In the genomic region with DNA sequence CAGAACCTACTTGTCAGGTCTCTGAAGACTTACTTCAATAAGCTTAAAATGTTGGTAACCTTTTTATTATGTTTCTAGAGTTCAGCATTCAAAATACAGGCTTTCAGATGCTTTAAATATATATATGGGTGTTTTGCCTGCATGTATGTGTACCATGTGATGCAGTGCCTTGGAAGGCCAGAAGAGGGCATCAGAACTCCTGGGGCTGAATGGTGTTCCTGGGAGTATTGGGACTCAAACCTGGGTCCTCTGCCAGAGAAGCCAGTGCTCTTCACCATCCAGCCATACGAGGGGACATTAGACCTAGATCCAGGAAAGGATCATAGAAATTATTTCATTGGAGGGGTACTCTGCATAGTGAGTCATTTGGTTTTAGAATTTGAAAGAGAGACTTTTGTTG, we compare ENCODE assay signal across 9 mouse cellular contexts. TPM values are rescaled to one million over a fixed set of nuclear protein-coding genes. Genes with fewer than 3 reads are reported as not detected.
DNase-seq lines count a peak whose midpoint lies in the region; ATAC-seq and TF ChIP-seq lines count a peak whose summit lies in the region.
"Had no signal": no experiment of that assay in that cellular context is flagged by ENCODE, and none has a peak within 500 bp of the region (broad histone marks: within the 10 kb centered on the region; RNA-seq: fewer than 3 reads in every experiment).

No protein-coding gene starts in this region.

- no peaks in the 10 kb centered on the region for H3K27me3 ChIP-seq in hindbrain, postnatal 0 days (ENCODE audit: insufficient read depth, low read length)
- H3K27me3 ChIP-seq in hindbrain, embryonic 12.5 days = no peaks in the 10 kb centered on the region
- H3K27me3 ChIP-seq: neural tube, embryonic 13.5 days had no signal

- no peaks in the 10 kb centered on the region for H3K4me1 ChIP-seq in hindbrain, postnatal 0 days (ENCODE audit: insufficient read depth, low read length)
- no peaks in the 10 kb centered on the region; the same call in 1 of the 2 replicates for H3K4me1 ChIP-seq in hindbrain, embryonic 12.5 days

- no peak for ATAC-seq in hindbrain, postnatal 0 days
- no peak for ATAC-seq in hindbrain, embryonic 12.5 days (ENCODE audit: low FRiP score)

- H3K9ac ChIP-seq in hindbrain, postnatal 0 days (replicated peaks; ENCODE audit: low read length) = no peak overlapping the region
- no peak overlapping the region for H3K9ac ChIP-seq in hindbrain, embryonic 12.5 days
- H3K9ac ChIP-seq: neural tube, embryonic 13.5 days had no signal

- WGBS in hindbrain, postnatal 0 days = 94% methylated on average over 1 of the region's 1 CpGs
- 96% methylated on average over 1 of the region's 1 CpGs for WGBS in hindbrain, embryonic 12.5 days
- WGBS in macrophage (ENCODE audit: missing documents) = 100% methylated on average over 1 of the region's 1 CpGs

- no peak overlapping the region for H3K4me2 ChIP-seq in hindbrain, postnatal 0 days (ENCODE audit: low read depth, low read length)
- H3K4me2 ChIP-seq in hindbrain, embryonic 12.5 days (replicated peaks) = no peak overlapping the region
- H3K4me2 ChIP-seq: neural tube, embryonic 13.5 days had no signal

- H3K27ac ChIP-seq in hindbrain, postnatal 0 days = no peak overlapping the region
- no peak overlapping the region for H3K27ac ChIP-seq in hindbrain, embryonic 12.5 days
- peak overlapping the region; percentile 24 for H3K27ac ChIP-seq in macrophage
- H3K27ac ChIP-seq: neural tube, embryonic 13.5 days had no signal

- no peak overlapping the region for H3K4me3 ChIP-seq in hindbrain, postnatal 0 days (ENCODE audit: low read length)
- no peak overlapping the region for H3K4me3 ChIP-seq in hindbrain, embryonic 12.5 days
- H3K4me3 ChIP-seq in macrophage (ENCODE audit: inconsistent target) = no peak overlapping the region
- H3K4me3 ChIP-seq: neural tube, embryonic 13.5 days had no signal

- no peak for DNase-seq in hindbrain, postnatal 0 days (ENCODE audit: low spot score)
- peak; percentile 51 to 52 for DNase-seq in B cell, adult 2 months
- peak; percentile 20 for DNase-seq in T-cell, adult 2 months (ENCODE audit: low spot score)
- no peak for DNase-seq in left cerebral cortex, adult 9 months (ENCODE audit: low spot score in 2 of 2)
- DNase-seq in left cerebral cortex, adult 18-20 months (ENCODE audit: low spot score in 2 of 2) = no peak
- no peak for DNase-seq in heart, adult 18-20 months

- peaks cover 100% of the 10 kb centered on the region for H3K79me2 ChIP-seq in macrophage (ENCODE audit: inconsistent target)

- peak; percentile 46 for TF ChIP-seq CTCF in hindbrain, postnatal 0 days (IDR thresholded peaks at IDR 0.05; ENCODE audit: low read depth)

- H3K9me3 ChIP-seq in hindbrain, postnatal 0 days (ENCODE audit: low read length) = no peaks in the 10 kb centered on the region
- H3K9me3 ChIP-seq in hindbrain, embryonic 12.5 days (replicated peaks) = no peaks in the 10 kb centered on the region
- H3K9me3 ChIP-seq: neural tube, embryonic 13.5 days had no signal

- peaks cover 20% of the 10 kb centered on the region for H3K36me3 ChIP-seq in hindbrain, postnatal 0 days (ENCODE audit: insufficient read depth, low read length)
- H3K36me3 ChIP-seq in hindbrain, embryonic 12.5 days = peaks cover 35% of the 10 kb centered on the region
- peaks cover 15% of the 10 kb centered on the region; the same call in 1 of the 2 replicates for H3K36me3 ChIP-seq in macrophage (ENCODE audit: inconsistent target)

RNA-seq across cellular contexts. Expression of gene Rab1a, which starts 13.5 kb away (rescaled TPM):
- 92.4 and 100 TPM in 2 replicates for total RNA-seq in hindbrain, postnatal 0 days (2014; rRNA removed)
- polyA plus RNA-seq in hindbrain, postnatal 0 days (2015; fragmentation: Nextera tagmentation; extraction: Ambion mirVana) = 310 TPM in 2 replicates
- polyA plus RNA-seq in hindbrain, embryonic 12.5 days (2016; fragmentation: Nextera tagmentation; extraction: Ambion mirVana) = 271 and 302 TPM in 2 replicates
- total RNA-seq in macrophage (2018; cell fraction: chromatin; rRNA removed) = 100 to 1,000 TPM in 25 of 26 experiments, 10 to 100 TPM in 1; 55.8 to 197 (median 156) TPM
- 100 to 1,000 TPM; 190 to 261 (median 233) TPM for total RNA-seq in macrophage (2018; cell fraction: cytosol; rRNA removed)
- total RNA-seq in macrophage (2018; cell fraction: nucleus; rRNA removed) = 100 to 1,000 TPM; 125 to 269 (median 195) TPM
- polyA plus RNA-seq in macrophage (2018) = 216 to 261 TPM (median 249 TPM) in 3 replicates
- 100 to 1,000 TPM; 189 to 193 TPM for total RNA-seq in left cerebral cortex, adult 18-20 months (2021)
- 100 to 1,000 TPM; 125 to 136 TPM for total RNA-seq in heart, adult 18-20 months (2021)

RNA-seq across cellular contexts. Expression of gene Cep68, which starts 34.5 kb away (rescaled TPM):
- total RNA-seq in hindbrain, postnatal 0 days (2014; rRNA removed) = 43.5 and 61.1 TPM in 2 replicates
- polyA plus RNA-seq in hindbrain, postnatal 0 days (2015; fragmentation: Nextera tagmentation; extraction: Ambion mirVana) = 23.1 and 24.4 TPM in 2 replicates
- 34.1 and 35.9 TPM in 2 replicates for polyA plus RNA-seq in hindbrain, embryonic 12.5 days (2016; fragmentation: Nextera tagmentation; extraction: Ambion mirVana)
- 10 to 100 TPM in 14 of 26 experiments, 1 to 10 TPM in 12; 1.8 to 35.2 (median 12.6) TPM for total RNA-seq in macrophage (2018; cell fraction: chromatin; rRNA removed)
- 1 to 10 TPM; 2.3 to 8.1 (median 5.4) TPM for total RNA-seq in macrophage (2018; cell fraction: cytosol; rRNA removed)
- total RNA-seq in macrophage (2018; cell fraction: nucleus; rRNA removed) = 10 to 100 TPM in 9 of 26 experiments, 1 to 10 TPM in 17; 2.0 to 51.1 (median 7.5) TPM
- 4.5 to 17.1 TPM (median 5.5 TPM) in 3 replicates for polyA plus RNA-seq in macrophage (2018)
- 10 to 100 TPM; 30.7 to 30.9 TPM for total RNA-seq in left cerebral cortex, adult 18-20 months (2021)
- 10 to 100 TPM; 38.5 to 43.5 TPM for total RNA-seq in heart, adult 18-20 months (2021)

Comparison
In these comparisons a context has a peak if more than half of its experiments do, and no peak if none do; other contexts are left out.
1. DNase-seq: peak in B cell, adult 2 months (2 of 2) and T-cell, adult 2 months (single experiment); none in hindbrain, postnatal 0 days (single experiment), left cerebral cortex, adult 9 months (0 of 2), left cerebral cortex, adult 18-20 months (0 of 2) and heart, adult 18-20 months (0 of 2).